Mouse (Mus musculus): Measurements from ENCODE around the gene Rnf180.

DNA sequence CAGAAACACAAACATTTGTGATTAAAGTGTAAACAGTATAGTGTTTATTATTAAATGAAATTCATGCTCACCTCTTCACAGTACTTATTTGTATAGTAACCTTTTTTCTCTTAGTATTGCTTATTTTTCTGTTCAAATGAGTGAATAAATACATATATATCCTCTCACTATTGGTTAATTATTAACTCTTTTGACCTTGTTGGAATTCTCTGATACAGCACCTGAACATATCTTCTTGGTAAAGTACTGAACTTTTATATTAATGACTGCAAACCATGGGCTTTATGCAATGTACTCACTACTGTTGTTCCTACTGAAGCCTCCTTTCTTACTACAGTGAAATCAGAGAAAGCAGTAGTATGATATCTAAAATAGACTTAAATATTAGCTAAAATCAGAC lies 173.0 kb downstream of the Rnf180 start:
- TF ChIP-seq GATA1 (IDR thresholded peaks at IDR 0.05; ENCODE audit: borderline replicate concordance, low read length) (no peak), FLI1 (IDR thresholded peaks at IDR 0.05; ENCODE audit: low read length) (no peak)
